Mouse (Mus musculus) forebrain, postnatal 0 days (tissue): ENCODE data around the gene Gm10340. TPM values are rescaled to one million over a fixed set of nuclear protein-coding genes. Genes with fewer than 3 reads are reported as not detected.
"Not testable (repeated sequence)": the region's sequence is repeated elsewhere in the genome, so short reads cannot be mapped to it uniquely, and the experiment has no call there.

Source experiments
- ATAC-seq: fragments of 200-750 bp; cut with Nextera tagmentation; 2 replicates; pipeline ENCODE4 v1.8.0; 2017; ENCODE audit warnings: mild to moderate bottlenecking, moderate library complexity
- DNase-seq: peaks from one replicate; pipeline ENCODE4 v3.0.0-alpha.2; 2015
- H3K27ac ChIP-seq: fragments of 300-500 bp; sonication (generic); 2 replicates; pipeline ENCODE4 v1.5.1; 2014; ENCODE audit warnings: low read depth, mild to moderate bottlenecking, antibody characterized with exemption, low read length, moderate library complexity, mixed read lengths
- H3K27me3 ChIP-seq: fragments of 300-500 bp; sonication (generic); 2 replicates; pipeline ENCODE4 v1.6.1; 2014; ENCODE audit warnings: mild to moderate bottlenecking, low read length, mixed read lengths; ENCODE audit not compliant: insufficient read depth
- H3K36me3 ChIP-seq: fragments of 300-500 bp; sonication (generic); 2 replicates; pipeline ENCODE4 v1.6.1; 2014; ENCODE audit warnings: mild to moderate bottlenecking, moderate library complexity; ENCODE audit not compliant: insufficient read depth
- H3K4me1 ChIP-seq: fragments of 300-500 bp; sonication (generic); 2 replicates; pipeline ENCODE4 v1.6.1; 2014; ENCODE audit warnings: antibody characterized with exemption; ENCODE audit not compliant: insufficient read depth
- H3K4me2 ChIP-seq: fragments of 300-500 bp; sonication (generic); 2 replicates; pipeline ENCODE4 v1.6.1; 2014; ENCODE audit warnings: low read depth, mild to moderate bottlenecking, moderate library complexity
- H3K4me3 ChIP-seq: fragments of 300-500 bp; sonication (generic); 2 replicates; pipeline ENCODE4 v1.5.1; 2014; ENCODE audit warnings: low read depth, low read length, mixed read lengths
- H3K9ac ChIP-seq: fragments of 300-500 bp; sonication (generic); 2 replicates; pipeline ENCODE4 v1.6.1; 2014; ENCODE audit warnings: mild to moderate bottlenecking
- H3K9me3 ChIP-seq: fragments of 300-500 bp; sonication (generic); 2 replicates; pipeline ENCODE4 v1.6.1; 2016; ENCODE audit warnings: low read length
- WGBS: fragments of 180-500 bp; shearing (Covaris S2); extraction: QIAGEN DNeasy Blood & Tissue Kit; methylation state at CpG from one replicate; pipeline ENCODE4 v1.1.7; 2014; 5-methylcytosine and 5-hydroxymethylcytosine counted together
- polyA plus RNA-seq: library from polyadenylated mRNA; unstranded; fragments of >200 nt; fragmentation: Nextera tagmentation; extraction: Ambion mirVana; gene quantifications from 2 replicates; pipeline ENCODE4 v1.2.1, GENCODE M21; 2015
- total RNA-seq: library from RNA; depleted of rRNA; stranded (reverse); fragments of >200 nt; gene quantifications from 2 replicates; pipeline ENCODE4 v1.2.3, GENCODE M21; 2014; rRNA removed

Gm10340 gene
- 0.15 TPM in 1 of 2 replicates, not detected in the other for total RNA-seq
- polyA plus RNA-seq: 0.10 TPM in 1 of 2 replicates, not detected in the other

DNA sequence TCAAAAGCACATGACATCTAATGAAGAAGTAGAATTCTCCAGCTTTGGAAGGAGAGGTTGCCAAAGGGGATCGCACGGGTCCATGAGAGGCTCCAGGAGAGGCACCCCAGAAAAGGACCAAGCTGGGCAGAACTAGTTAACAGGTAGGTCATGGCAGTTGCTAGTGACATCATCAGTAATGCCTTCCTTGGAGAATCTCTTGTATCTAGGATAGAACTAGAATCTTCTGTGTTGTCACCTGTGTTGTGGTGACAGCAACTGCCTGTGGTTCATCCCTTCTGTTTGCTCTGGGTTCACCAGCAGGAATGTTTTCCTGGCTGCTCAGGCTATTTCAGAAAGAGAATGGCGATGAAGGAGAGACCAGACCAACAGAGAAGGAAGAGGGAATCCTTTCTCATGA lies at the start of gene Gm10340:
Gene Gm10340, plus strand, starts transcription at position 301 of the 400 bp plus-strand sequence.
- H3K4me1 ChIP-seq, ATAC-seq, DNase-seq, H3K9ac ChIP-seq, H3K36me3 ChIP-seq, H3K4me3 ChIP-seq, H3K27ac ChIP-seq, H3K27me3 ChIP-seq, H3K4me2 ChIP-seq, H3K9me3 ChIP-seq: not testable (repeated sequence)
- 94% methylated on average over 2 of the region's 3 CpGs for WGBS

DNA sequence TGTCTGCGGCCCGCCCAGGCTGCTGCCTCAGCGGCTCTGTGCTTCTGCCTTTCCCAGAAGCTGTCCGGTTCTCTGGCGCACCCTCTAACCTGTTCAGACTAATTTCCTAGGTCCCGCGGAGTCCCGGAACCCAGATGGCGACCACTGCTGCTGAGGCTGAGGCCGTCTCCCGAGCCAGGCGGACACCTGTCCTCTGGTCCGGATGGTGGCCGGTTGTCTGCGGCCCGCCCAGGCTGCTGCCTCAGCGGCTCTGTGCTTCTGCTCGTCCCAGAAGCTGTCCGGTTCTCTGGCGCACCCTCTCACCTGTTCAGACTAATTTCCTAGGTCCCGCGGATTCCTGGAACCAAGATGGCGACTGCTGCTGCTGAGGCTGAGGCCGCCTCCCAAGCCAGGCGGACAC lies 17.7 kb upstream of the Gm10340 start:
- H3K4me1 ChIP-seq, H3K36me3 ChIP-seq, H3K27me3 ChIP-seq, DNase-seq, ATAC-seq, H3K27ac ChIP-seq, H3K4me3 ChIP-seq, H3K9me3 ChIP-seq, H3K4me2 ChIP-seq, H3K9ac ChIP-seq: not testable (repeated sequence)
- WGBS: 94% methylated on average over 13 of the region's 25 CpGs

DNA sequence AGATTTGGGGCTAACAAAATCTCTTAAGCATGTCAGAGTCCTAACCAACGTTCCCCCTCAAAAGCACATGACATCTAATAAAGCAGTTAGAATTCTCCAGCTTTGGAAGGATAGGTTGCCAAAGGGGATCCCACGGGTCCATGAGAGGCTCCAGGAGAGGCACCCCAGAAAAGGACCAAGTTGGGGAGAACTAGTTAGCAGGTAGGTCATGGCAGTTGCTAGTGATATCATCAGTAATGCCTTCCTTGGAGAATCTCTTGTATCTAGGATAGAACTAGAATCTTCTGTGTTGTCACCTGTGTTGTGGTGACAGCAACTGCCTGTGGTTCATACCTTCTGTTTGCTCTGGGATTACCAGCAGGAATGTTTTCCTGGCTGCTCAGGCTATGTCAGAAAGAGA lies 54.2 kb downstream of the Gm10340 start, which contains the start of gene Gm5795:
Gene Gm5795, plus strand, starts transcription at position 301 of the 400 bp plus-strand sequence.
- not testable (repeated sequence) for ATAC-seq, H3K9me3 ChIP-seq, H3K27ac ChIP-seq, DNase-seq, H3K9ac ChIP-seq, H3K4me3 ChIP-seq, H3K4me1 ChIP-seq, H3K36me3 ChIP-seq, H3K4me2 ChIP-seq, H3K27me3 ChIP-seq
- WGBS: no CpG with 5 or more reads among the region's 2 CpGs

Other genes with a start within 250 kb of the Gm10340 start
- gene Gm2888, start 104.0 kb upstream of the Gm10340 start, total RNA-seq: not detected in 2 replicates
- gene Gm2888, start 104.0 kb upstream of the Gm10340 start, polyA plus RNA-seq: not detected in 2 replicates
- 10.2 and 11.3 TPM in 2 replicates for gene Gm2897, start 84.7 kb upstream of the Gm10340 start, total RNA-seq
- 10.7 and 10.9 TPM in 2 replicates for gene Gm2897, start 84.7 kb upstream of the Gm10340 start, polyA plus RNA-seq
- 0.14 TPM in 1 of 2 replicates, not detected in the other for gene Gm5795, start 54.3 kb downstream of the Gm10340 start, total RNA-seq
- 0.15 TPM in 1 of 2 replicates, not detected in the other for gene Gm5795, start 54.3 kb downstream of the Gm10340 start, polyA plus RNA-seq
- gene D830030K20Rik, start 74.5 kb downstream of the Gm10340 start, total RNA-seq: 13.0 and 22.5 TPM in 2 replicates
- 23.3 and 27.9 TPM in 2 replicates for gene D830030K20Rik, start 74.5 kb downstream of the Gm10340 start, polyA plus RNA-seq
- 0.24 and 0.54 TPM in 2 replicates for gene Gm2956, start 198.6 kb downstream of the Gm10340 start, total RNA-seq
- gene Gm2956, start 198.6 kb downstream of the Gm10340 start, polyA plus RNA-seq: 0.43 TPM in 1 of 2 replicates, not detected in the other